Mouse (Mus musculus) c-Kit-positive CD71-positive TER-119-negative erythroid progenitor cells, embryonic 14.5 days (primary cell): Measurements from ENCODE around the gene Frmd4a.
A peak's percentile ranks its signal among the peaks of the same experiment; 100 is the strongest.
"Not testable (repeated sequence)": the region's sequence is repeated elsewhere in the genome, so short reads cannot be mapped to it uniquely, and the experiment has no call there.

Experiments
- DNase-seq: peaks from one replicate; pipeline ENCODE4 v3.0.0-alpha.2; 2013; ENCODE audit warnings: low read depth

Gene Frmd4a

GRCm38 (mm10) chr2:4619126-4619525, 601.6 kb downstream of the Frmd4a start:
- not testable (repeated sequence) for DNase-seq

GRCm38 (mm10) chr2:4619893-4620593, 602.5 kb downstream of the Frmd4a start:
- DNase-seq: no peak

GRCm38 (mm10) chr2:4620640-4621401, 603.3 kb downstream of the Frmd4a start:
- DNase-seq: no peak

DNA sequence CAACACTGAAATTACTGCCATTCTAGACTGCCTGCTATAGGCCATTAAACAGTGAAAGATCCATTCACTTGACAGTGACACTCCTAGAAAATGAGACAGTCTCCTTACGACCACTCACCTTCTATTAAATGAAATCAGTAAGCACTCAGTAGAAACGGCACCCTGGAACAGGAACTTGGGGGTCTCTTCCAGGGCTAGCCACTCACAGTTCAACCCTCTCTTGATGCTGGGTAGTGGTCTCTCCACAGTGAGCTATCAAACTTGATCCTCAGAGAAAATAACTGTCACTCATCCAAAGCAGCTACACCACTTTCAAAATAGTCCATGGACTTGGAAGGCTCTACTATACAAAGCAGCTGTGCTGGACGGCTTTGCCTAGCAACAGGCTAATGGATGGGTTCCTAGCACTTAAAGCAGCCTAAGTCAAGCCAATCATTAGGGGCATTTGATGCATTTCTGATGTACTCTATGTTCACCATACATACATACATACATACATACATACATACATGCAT, 604.0 kb downstream of the Frmd4a start:
- DNase-seq: no peak

- no peak for DNase-seq
Measured at GRCm38 (mm10) chr2:4626911-4627310, 609.4 kb downstream of the Frmd4a start.

- no peak for DNase-seq
Measured at GRCm38 (mm10) chr2:4628920-4629319, 611.4 kb downstream of the Frmd4a start.

- DNase-seq: no peak
Measured at GRCm38 (mm10) chr2:4629470-4629869, 612.0 kb downstream of the Frmd4a start.

GRCm38 (mm10) chr2:4630197-4630835, 612.8 kb downstream of the Frmd4a start:
- DNase-seq: no peak

GRCm38 (mm10) chr2:4635804-4636203, 618.3 kb downstream of the Frmd4a start:
- no peak for DNase-seq

- DNase-seq: no peak
Measured at GRCm38 (mm10) chr2:4636656-4637055, 619.1 kb downstream of the Frmd4a start.

- DNase-seq: no peak
Measured at GRCm38 (mm10) chr2:4638189-4638588, 620.7 kb downstream of the Frmd4a start.

DNA sequence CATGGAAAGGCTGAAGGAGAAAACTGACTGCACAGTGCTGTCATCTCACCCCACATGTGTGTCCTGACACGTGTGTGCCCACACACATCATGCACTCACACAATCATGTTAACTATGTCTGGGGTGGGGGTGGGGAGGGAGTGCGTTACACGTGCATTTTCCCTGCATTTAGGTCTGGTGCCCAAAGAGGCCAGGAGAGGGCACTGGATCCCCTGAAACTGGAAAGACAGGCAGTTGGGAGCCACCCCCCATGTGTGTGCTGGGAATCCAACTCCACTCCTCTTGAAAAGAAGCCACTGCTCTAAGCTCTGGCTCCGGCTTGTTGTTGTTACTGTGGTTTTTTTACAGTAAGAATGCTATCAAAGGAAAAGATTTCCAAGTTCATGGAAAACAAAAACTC, 627.5 kb downstream of the Frmd4a start:
- DNase-seq: no peak

GRCm38 (mm10) chr2:4648094-4648493, 630.6 kb downstream of the Frmd4a start:
- DNase-seq: no peak

GRCm38 (mm10) chr2:4649646-4650045, 632.1 kb downstream of the Frmd4a start:
- no peak for DNase-seq

GRCm38 (mm10) chr2:4651500-4652285, 634.2 kb downstream of the Frmd4a start, which contains the start of gene Prpf18:
Gene Prpf18, minus strand, starts transcription at chr2:4652113.
- DNase-seq: peak; percentile 91

- no peak for DNase-seq
Measured at GRCm38 (mm10) chr2:4660677-4661076, 643.2 kb downstream of the Frmd4a start.
